Mouse (Mus musculus): Measurements from ENCODE around the gene Lpp. TPM values are rescaled to one million over a fixed set of nuclear protein-coding genes. Genes with fewer than 3 reads are reported as not detected.

The Lpp gene
- total and polyA plus RNA-seq, 2 experiments from 2014 or later: 7.9 to 15.9 TPM

GRCm38 (mm10) chr16:24788973-24789372, 395.7 kb downstream of the Lpp start:
- DNase-seq (ENCODE audit: low spot score) (no peak), ATAC-seq (ENCODE audit: low FRiP score) (no peak)
- no peak overlapping the region for H3K4me3 ChIP-seq (ENCODE audit: low read depth, low read length)
- H3K4me2 ChIP-seq (ENCODE audit: low read depth, low read length, poor library complexity, severe bottlenecking): no peak overlapping the region
- no peaks in the 10 kb centered on the region for H3K4me1 ChIP-seq (ENCODE audit: insufficient read depth, low read length)
- WGBS: 91% methylated on average over 3 of the region's 3 CpGs
- no peak for TF ChIP-seq CTCF (IDR thresholded peaks at IDR 0.05)
- no peak overlapping the region for H3K9ac ChIP-seq (replicated peaks; ENCODE audit: low read length, poor library complexity, severe bottlenecking)
- H3K27me3 ChIP-seq (ENCODE audit: insufficient read depth, low read length): no peaks in the 10 kb centered on the region
- no peaks in the 10 kb centered on the region for H3K36me3 ChIP-seq (ENCODE audit: insufficient read depth, low read length)
- H3K9me3 ChIP-seq (ENCODE audit: low read length): no peaks in the 10 kb centered on the region
- H3K27ac ChIP-seq (ENCODE audit: low read depth, low read length): no peak overlapping the region

DNA sequence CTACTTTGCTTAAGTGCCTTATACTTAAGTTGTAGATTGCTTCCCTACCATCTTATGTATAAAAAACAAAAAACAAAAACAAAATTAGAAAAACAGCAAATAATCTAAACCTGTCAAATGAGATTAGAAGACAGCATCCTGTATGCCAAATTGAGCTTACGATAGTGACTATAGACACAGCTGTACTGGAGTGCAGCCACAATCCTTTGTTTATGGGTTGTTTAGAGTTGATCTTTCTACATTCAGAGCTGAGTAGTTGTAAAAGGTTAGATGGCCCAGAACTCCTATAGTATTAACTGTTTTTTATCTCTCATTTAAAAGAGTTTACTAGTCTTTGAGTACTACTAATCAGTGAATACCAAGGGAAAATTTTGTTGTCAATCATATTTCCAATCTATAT, 398.1 kb downstream of the Lpp start:
- no peak overlapping the region for H3K4me2 ChIP-seq (ENCODE audit: low read depth, low read length, poor library complexity, severe bottlenecking)
- ATAC-seq (ENCODE audit: low FRiP score) (no peak), DNase-seq (ENCODE audit: low spot score) (no peak)
- no peak overlapping the region for H3K9ac ChIP-seq (replicated peaks; ENCODE audit: low read length, poor library complexity, severe bottlenecking)
- 100% methylated on average over 1 of the region's 1 CpGs for WGBS
- no peaks in the 10 kb centered on the region for H3K36me3 ChIP-seq (ENCODE audit: insufficient read depth, low read length)
- TF ChIP-seq CTCF (IDR thresholded peaks at IDR 0.05): no peak
- H3K4me1 ChIP-seq (ENCODE audit: insufficient read depth, low read length): no peaks in the 10 kb centered on the region
- H3K27ac ChIP-seq (ENCODE audit: low read depth, low read length): no peak overlapping the region
- no peak overlapping the region for H3K4me3 ChIP-seq (ENCODE audit: low read depth, low read length)
- no peaks in the 10 kb centered on the region for H3K9me3 ChIP-seq (ENCODE audit: low read length)
- no peaks in the 10 kb centered on the region for H3K27me3 ChIP-seq (ENCODE audit: insufficient read depth, low read length)

DNA sequence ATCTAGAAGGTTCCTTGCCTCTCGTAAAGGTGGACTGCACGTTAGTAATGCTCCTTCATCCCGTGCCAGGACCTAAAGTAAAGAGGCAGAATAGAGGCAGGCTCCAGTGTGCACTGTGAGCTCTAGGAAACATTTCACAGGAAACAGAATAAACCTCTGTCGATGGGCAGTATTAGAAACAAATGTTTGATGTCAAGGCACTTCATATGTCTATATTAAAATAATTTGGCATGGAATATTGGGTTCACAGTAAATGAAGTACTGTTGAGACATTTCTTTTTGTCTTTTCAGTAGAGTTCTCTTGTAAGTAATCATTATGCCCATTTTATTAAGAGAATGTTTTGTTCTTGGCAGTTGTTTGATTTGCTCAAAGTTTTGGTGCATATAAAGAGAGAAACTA, 398.7 kb downstream of the Lpp start:
- ATAC-seq (ENCODE audit: low FRiP score): no peak
- no peak for TF ChIP-seq CTCF (IDR thresholded peaks at IDR 0.05)
- WGBS: 92% methylated on average over 4 of the region's 4 CpGs

DNA sequence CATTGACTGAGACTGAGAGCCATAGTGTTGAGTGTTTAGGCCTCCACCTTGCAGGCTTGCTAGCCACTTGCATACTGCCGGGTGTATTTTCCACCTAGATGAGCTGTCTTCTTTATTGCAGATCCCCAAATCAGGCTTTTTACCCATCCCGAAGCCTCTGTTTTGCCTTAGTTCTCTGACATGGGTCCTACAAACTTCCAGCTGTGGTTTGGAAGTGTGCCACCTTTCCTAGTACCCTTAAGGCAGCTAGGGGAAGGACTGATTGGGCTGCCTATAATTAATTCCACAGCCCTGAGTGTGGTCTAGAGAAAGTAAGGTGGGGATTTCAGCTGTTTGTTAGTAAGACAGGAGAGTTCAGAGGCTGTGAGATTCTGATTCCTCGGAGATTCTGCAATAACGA, 399.5 kb downstream of the Lpp start:
- H3K27ac ChIP-seq (ENCODE audit: low read depth, low read length): no peak overlapping the region
- DNase-seq (ENCODE audit: low spot score): no peak
- TF ChIP-seq CTCF (IDR thresholded peaks at IDR 0.05): no peak
- WGBS: 85% methylated on average over 4 of the region's 4 CpGs
- no peak overlapping the region for H3K4me2 ChIP-seq (ENCODE audit: low read depth, low read length, poor library complexity, severe bottlenecking)
- H3K36me3 ChIP-seq (ENCODE audit: insufficient read depth, low read length): no peaks in the 10 kb centered on the region
- no peaks in the 10 kb centered on the region for H3K9me3 ChIP-seq (ENCODE audit: low read length)
- H3K4me3 ChIP-seq (ENCODE audit: low read depth, low read length): no peak overlapping the region
- no peaks in the 10 kb centered on the region for H3K27me3 ChIP-seq (ENCODE audit: insufficient read depth, low read length)
- H3K9ac ChIP-seq (replicated peaks; ENCODE audit: low read length, poor library complexity, severe bottlenecking): no peak overlapping the region
- no peaks in the 10 kb centered on the region for H3K4me1 ChIP-seq (ENCODE audit: insufficient read depth, low read length)
- ATAC-seq (ENCODE audit: low FRiP score): no peak

More for the DNA sequence above, 398.7 kb downstream of the Lpp start:
- no peaks in the 10 kb centered on the region for H3K27me3 ChIP-seq (ENCODE audit: insufficient read depth, low read length)
- no peak overlapping the region for H3K9ac ChIP-seq (replicated peaks; ENCODE audit: low read length, poor library complexity, severe bottlenecking)
- H3K9me3 ChIP-seq (ENCODE audit: low read length): no peaks in the 10 kb centered on the region
- H3K4me1 ChIP-seq (ENCODE audit: insufficient read depth, low read length): no peaks in the 10 kb centered on the region
- no peak overlapping the region for H3K27ac ChIP-seq (ENCODE audit: low read depth, low read length)
- DNase-seq (ENCODE audit: low spot score): no peak
- no peak overlapping the region for H3K4me2 ChIP-seq (ENCODE audit: low read depth, low read length, poor library complexity, severe bottlenecking)
- no peak overlapping the region for H3K4me3 ChIP-seq (ENCODE audit: low read depth, low read length)
- no peaks in the 10 kb centered on the region for H3K36me3 ChIP-seq (ENCODE audit: insufficient read depth, low read length)

DNA sequence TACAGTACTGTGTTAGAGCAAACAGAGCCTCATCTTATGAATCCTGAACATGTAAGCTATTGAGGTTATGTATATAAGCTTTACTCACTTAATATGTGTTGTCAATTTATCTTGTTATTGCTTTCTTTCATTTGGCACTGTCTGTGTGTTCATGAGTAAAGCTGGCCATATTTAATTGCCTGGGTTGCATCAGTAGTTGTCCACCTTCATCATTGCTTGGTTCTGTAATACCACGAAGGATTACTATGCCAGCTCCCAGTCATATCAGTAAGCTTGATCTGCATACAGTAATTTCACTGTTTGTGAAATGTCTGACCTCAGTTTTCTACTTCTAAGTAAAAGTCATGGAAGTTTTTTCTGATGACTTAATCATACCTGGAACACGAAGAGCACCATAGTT, 401.4 kb downstream of the Lpp start:
- no peaks in the 10 kb centered on the region for H3K9me3 ChIP-seq (ENCODE audit: low read length)
- H3K36me3 ChIP-seq (ENCODE audit: insufficient read depth, low read length): no peaks in the 10 kb centered on the region
- no peak for DNase-seq (ENCODE audit: low spot score)
- ATAC-seq (ENCODE audit: low FRiP score): no peak
- TF ChIP-seq CTCF (IDR thresholded peaks at IDR 0.05): no peak
- H3K27me3 ChIP-seq (ENCODE audit: insufficient read depth, low read length): no peaks in the 10 kb centered on the region
- H3K4me2 ChIP-seq (ENCODE audit: low read depth, low read length, poor library complexity, severe bottlenecking): no peak overlapping the region
- no peaks in the 10 kb centered on the region for H3K4me1 ChIP-seq (ENCODE audit: insufficient read depth, low read length)
- H3K27ac ChIP-seq (ENCODE audit: low read depth, low read length): no peak overlapping the region
- H3K9ac ChIP-seq (replicated peaks; ENCODE audit: low read length, poor library complexity, severe bottlenecking): no peak overlapping the region
- 92% methylated on average over 2 of the region's 2 CpGs for WGBS
- no peak overlapping the region for H3K4me3 ChIP-seq (ENCODE audit: low read depth, low read length)

DNA sequence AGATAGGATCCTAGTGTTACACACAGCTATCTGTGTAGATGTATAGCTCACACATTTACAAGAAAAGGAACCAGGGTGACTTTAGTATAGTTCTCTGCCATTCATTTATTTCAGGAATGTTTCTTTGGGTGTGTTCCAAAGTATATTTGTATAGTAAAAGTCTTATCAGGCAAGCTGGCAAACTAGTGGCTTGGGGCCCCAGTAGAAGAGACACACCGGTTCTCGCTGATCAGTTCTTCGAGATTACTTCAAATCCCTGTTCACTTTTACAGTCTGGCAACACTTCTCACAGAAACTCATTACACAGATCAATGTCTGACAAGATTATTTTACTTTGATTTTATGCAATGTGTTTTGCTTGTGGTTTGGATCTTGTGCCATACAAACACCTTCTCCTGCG, 408.0 kb downstream of the Lpp start:
- no peaks in the 10 kb centered on the region for H3K4me1 ChIP-seq (ENCODE audit: insufficient read depth, low read length)
- no peak overlapping the region for H3K4me2 ChIP-seq (ENCODE audit: low read depth, low read length, poor library complexity, severe bottlenecking)
- 65% methylated on average over 4 of the region's 4 CpGs for WGBS

More for the DNA sequence above, 408.0 kb downstream of the Lpp start:
- Histone ChIP-seq H3K4me3 (ENCODE audit: low read depth, low read length) (no peak overlapping the region), H3K36me3 (ENCODE audit: insufficient read depth, low read length) (no peaks in the 10 kb centered on the region), H3K9ac (replicated peaks; ENCODE audit: low read length, poor library complexity, severe bottlenecking) (no peak overlapping the region), H3K27ac (ENCODE audit: low read depth, low read length) (no peak overlapping the region), H3K27me3 (ENCODE audit: insufficient read depth, low read length) (no peaks in the 10 kb centered on the region), H3K9me3 (ENCODE audit: low read length) (no peaks in the 10 kb centered on the region)
- DNase-seq (ENCODE audit: low spot score): no peak
- no peak for ATAC-seq (ENCODE audit: low FRiP score)
- TF ChIP-seq CTCF (IDR thresholded peaks at IDR 0.05): no peak
